Mouse (Mus musculus) forebrain, embryonic 12.5 days (tissue): Measurements from ENCODE around the gene Mlph. TPM values are rescaled to one million over a fixed set of nuclear protein-coding genes. Genes with fewer than 3 reads are reported as not detected.

ENCODE experiments used
- ATAC-seq: fragments of 200-750 bp; cut with Nextera tagmentation; 2 replicates; pipeline ENCODE4 v1.8.0; 2017; ENCODE audit warnings: moderate TSS enrichment; ENCODE audit not compliant: low FRiP score
- H3K27ac ChIP-seq: fragments of 300-500 bp; sonication (generic); 2 replicates; pipeline ENCODE4 v1.5.1; 2016; ENCODE audit warnings: mild to moderate bottlenecking
- H3K27me3 ChIP-seq: fragments of 300-500 bp; sonication (generic); 2 replicates; pipeline ENCODE4 v1.6.1; 2016; ENCODE audit warnings: mild to moderate bottlenecking
- H3K36me3 ChIP-seq: fragments of 300-500 bp; sonication (generic); replicated peaks from 2 replicates; pipeline ENCODE4 v1.6.1; 2016; ENCODE audit warnings: mild to moderate bottlenecking
- H3K4me1 ChIP-seq: fragments of 300-500 bp; sonication (generic); 2 replicates; pipeline ENCODE4 v1.6.1; 2016
- H3K4me2 ChIP-seq: fragments of 300-500 bp; sonication (generic); 2 replicates; pipeline ENCODE4 v1.6.1; 2016; ENCODE audit warnings: mild to moderate bottlenecking, moderate library complexity
- H3K4me3 ChIP-seq: fragments of 300-500 bp; sonication (generic); replicated peaks from 2 replicates; pipeline ENCODE4 v1.5.1; 2016; ENCODE audit warnings: mild to moderate bottlenecking
- H3K9ac ChIP-seq: fragments of 300-500 bp; sonication (generic); 2 replicates; pipeline ENCODE4 v1.6.1; 2016; ENCODE audit warnings: mild to moderate bottlenecking
- H3K9me3 ChIP-seq: fragments of 300-500 bp; sonication (generic); 2 replicates; pipeline ENCODE4 v1.6.1; 2016
- WGBS: fragments of 180-500 bp; shearing (Covaris S2); methylation state at CpG from one replicate; pipeline ENCODE4 v1.1.7; 2016; 5-methylcytosine and 5-hydroxymethylcytosine counted together
- polyA plus RNA-seq: library from polyadenylated mRNA; unstranded; fragments of >200 nt; fragmentation: Nextera tagmentation; extraction: Ambion mirVana; gene quantifications from 2 replicates; pipeline ENCODE4 v1.2.1, GENCODE M21; 2016

The Mlph gene
- 0.14 and 0.21 TPM in 2 replicates for polyA plus RNA-seq

DNA sequence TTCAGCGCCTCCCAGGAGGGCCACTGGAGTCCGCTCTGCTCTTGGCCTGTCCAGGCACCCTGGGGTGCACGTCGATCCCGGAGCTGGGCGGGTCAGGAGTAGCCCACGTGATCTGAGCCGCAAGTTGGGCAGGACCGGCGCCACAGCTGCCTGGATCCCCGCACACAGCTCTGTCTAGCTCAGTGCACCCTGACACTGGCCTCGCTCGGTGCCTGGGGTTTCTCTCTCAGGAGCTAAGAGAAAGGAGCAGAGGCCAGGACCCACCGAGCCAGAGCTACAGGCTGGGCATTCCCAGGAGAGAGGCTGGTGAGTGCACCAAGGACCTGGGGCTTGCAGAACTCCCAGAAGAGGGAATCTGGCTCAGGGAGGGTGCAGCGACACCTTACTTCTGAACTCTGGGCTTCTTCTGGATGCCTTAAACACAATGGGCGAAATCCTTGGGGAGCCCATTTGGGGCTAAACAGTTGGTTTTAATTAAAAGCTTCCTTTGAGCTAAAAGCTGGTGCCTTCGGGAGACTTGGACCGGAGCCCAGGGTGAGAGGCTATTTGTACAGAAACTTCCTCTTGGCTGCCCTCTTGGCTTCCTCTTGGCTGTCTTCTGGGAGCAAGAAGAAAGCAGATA, at the start of gene Mlph:
TSS of gene Mlph (plus strand) at position 138 of the 622 bp plus-strand sequence.
- Histone ChIP-seq H3K4me1 (peaks cover 8% of the 10 kb centered on the region), H3K9me3 (0 out of 2 replicates have a peak, but pooled peaks cover 3% of the 10 kb centered on the region), H3K4me2 (peak within 1 kb of the TSS; percentile 45), H3K9ac (no peak within 1 kb of the TSS), H3K27me3 (peaks cover 12% of the 10 kb centered on the region), H3K36me3 (no peaks in the 10 kb centered on the region), H3K4me3 (peak within 1 kb of the TSS; percentile 21), H3K27ac (no peak within 1 kb of the TSS)
- no peak for ATAC-seq
- WGBS, result 8% methylated on average over 18 of the region's 18 CpGs

DNA sequence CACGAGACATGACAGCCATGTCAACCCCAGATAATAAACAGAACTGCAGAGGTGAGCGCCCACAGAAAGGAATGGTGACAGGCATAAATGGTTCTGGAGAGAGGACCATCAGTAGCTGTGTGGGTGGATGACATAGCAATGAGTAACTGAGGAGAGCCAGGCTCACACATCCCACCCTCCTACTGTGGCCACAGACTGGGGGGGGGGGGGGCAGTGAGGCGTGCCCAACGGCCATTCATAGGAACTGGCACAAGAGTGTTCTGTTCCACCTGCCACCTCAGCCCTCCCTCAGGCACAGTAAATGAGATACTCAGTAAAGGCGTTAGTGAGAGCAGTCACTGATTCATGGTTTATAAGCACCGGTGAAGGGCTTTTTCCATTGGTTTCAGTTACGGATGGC, 48.2 kb upstream of the Mlph start:
- Histone ChIP-seq H3K9ac (no peak overlapping the region), H3K4me2 (no peak overlapping the region), H3K4me3 (no peak overlapping the region), H3K4me1 (no peaks in the 10 kb centered on the region), H3K36me3 (no peaks in the 10 kb centered on the region), H3K27ac (no peak overlapping the region), H3K27me3 (no peaks in the 10 kb centered on the region), H3K9me3 (peaks cover 2% of the 10 kb centered on the region; the same call in 1 of the 2 replicates)
- ATAC-seq, result no peak
- WGBS, result 82% methylated on average over 5 of the region's 7 CpGs

DNA sequence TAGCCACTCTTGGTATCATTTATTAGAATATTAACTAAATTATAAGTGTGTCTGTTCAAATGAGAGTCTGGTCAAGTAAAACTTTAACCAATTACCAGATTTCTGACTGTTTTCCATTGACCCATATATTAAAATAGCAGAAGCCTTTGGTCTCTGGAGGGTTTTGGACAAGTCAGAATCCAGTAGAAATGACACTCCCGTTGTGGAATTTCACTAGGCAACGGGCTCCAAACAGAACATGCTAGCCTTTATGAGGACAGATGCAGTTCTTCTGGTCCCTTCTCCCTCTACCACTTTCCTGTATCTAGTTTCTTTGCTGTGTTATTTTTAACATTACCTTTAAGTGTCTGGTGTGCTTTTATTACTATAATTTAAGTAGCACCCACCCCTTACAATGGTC, 44.3 kb upstream of the Mlph start:
- H3K4me1 ChIP-seq, result no peaks in the 10 kb centered on the region
- no peak overlapping the region for H3K4me3 ChIP-seq
- WGBS, result 89% methylated on average over 2 of the region's 2 CpGs
- no peak overlapping the region for H3K9ac ChIP-seq
- ATAC-seq, result no peak
- no peaks in the 10 kb centered on the region for H3K27me3 ChIP-seq
- no peak overlapping the region for H3K27ac ChIP-seq
- H3K36me3 ChIP-seq, result no peaks in the 10 kb centered on the region
- no peak overlapping the region for H3K4me2 ChIP-seq
- peaks cover 7% of the 10 kb centered on the region; the same call in 1 of the 2 replicates for H3K9me3 ChIP-seq

DNA sequence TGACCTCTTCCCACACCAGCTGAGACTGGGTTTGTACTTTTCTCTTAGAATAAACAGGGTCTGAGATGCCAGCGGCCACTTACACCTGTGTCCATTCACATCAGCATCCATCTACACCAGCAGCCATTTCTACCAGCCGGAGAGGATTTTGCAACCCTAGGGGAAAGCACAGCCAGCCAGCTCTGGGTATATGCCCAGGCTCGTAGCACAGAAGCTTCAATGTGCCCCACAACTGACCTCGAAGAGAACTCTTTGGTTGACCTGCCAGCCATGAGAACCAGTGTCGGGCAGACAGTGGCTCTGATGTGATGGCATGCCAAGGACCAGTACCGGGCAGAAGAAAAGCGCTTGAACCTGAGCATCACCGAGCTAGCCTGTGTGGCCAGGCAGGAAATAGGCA, 39.5 kb upstream of the Mlph start:
- ATAC-seq, result no peak
- no peak overlapping the region for H3K4me3 ChIP-seq
- peaks cover 7% of the 10 kb centered on the region; the same call in 1 of the 2 replicates for H3K9me3 ChIP-seq
- no peaks in the 10 kb centered on the region for H3K4me1 ChIP-seq
- no peak overlapping the region for H3K9ac ChIP-seq
- H3K36me3 ChIP-seq, result no peaks in the 10 kb centered on the region
- 91% methylated on average over 8 of the region's 8 CpGs for WGBS
- no peak overlapping the region for H3K27ac ChIP-seq
- H3K4me2 ChIP-seq, result no peak overlapping the region
- no peaks in the 10 kb centered on the region for H3K27me3 ChIP-seq

DNA sequence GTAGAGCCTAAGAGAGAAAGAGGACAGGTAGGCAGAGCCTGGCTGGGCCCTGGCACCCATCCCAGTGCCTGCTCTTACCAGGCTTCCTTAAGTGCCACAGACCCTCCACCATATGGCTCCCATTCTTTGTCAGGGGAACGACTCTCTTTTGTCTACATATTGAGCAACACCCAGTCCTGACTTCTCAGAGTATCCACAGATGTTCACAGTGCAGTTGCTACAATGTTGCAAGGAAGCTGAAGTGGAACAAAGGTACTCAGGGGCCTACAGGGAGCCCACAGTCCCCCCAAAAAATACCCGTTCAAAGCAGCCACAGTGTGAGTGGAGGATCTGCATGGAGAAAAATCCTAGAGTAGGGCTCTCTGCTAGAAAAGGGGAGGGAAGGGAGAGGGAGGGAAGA, 38.9 kb upstream of the Mlph start:
- no peak for ATAC-seq
- peaks cover 7% of the 10 kb centered on the region; the same call in 1 of the 2 replicates for H3K9me3 ChIP-seq
- no peaks in the 10 kb centered on the region for H3K36me3 ChIP-seq
- no peaks in the 10 kb centered on the region for H3K27me3 ChIP-seq
- WGBS, result 46% methylated on average over 2 of the region's 2 CpGs
- H3K4me3 ChIP-seq, result no peak overlapping the region
- no peak overlapping the region for H3K27ac ChIP-seq
- H3K4me2 ChIP-seq, result no peak overlapping the region
- no peak overlapping the region for H3K9ac ChIP-seq
- no peaks in the 10 kb centered on the region for H3K4me1 ChIP-seq

DNA sequence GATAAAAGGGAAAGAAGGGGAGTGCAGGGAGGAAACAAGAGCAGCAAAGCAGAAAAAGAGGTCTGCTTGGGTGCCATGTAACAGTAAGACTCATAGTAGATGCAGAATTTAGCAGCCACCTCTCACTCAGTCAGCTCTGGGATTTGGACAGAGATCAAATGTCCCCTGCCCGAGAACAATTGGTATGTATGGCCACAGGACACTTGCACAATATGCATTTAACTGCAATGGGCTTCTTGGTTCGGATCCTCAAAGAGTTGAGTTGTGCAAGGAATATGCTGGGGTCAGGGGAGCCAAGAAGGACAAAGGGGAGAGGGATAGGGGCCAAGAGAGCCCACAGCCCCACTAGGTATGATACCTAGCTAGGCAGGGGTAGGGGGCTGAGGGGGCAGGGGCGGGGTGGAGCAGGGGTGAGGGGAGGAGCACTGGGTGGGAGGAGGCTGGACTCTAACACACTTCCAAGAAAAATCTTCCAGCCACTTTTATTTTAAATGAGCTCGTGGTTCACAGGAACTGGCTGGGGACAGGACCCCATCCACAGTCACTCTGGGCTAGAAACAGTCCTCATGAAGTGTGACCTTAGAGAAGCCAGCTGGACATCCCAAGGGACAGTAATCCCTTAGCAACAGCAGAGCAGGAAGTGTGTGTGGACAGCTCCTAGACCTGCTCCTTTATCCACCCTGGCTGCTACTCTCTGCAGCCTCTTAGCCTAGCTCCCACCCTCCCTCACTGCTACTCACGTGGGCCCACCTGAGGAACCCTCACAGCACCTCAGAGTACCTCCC, 38.2 kb upstream of the Mlph start:
- Histone ChIP-seq H3K4me2 (no peak overlapping the region), H3K27me3 (no peaks in the 10 kb centered on the region), H3K9me3 (peaks cover 5% of the 10 kb centered on the region; the same call in 1 of the 2 replicates), H3K27ac (no peak overlapping the region), H3K9ac (no peak overlapping the region), H3K36me3 (no peaks in the 10 kb centered on the region), H3K4me1 (no peaks in the 10 kb centered on the region), H3K4me3 (no peak overlapping the region)
- no peak for ATAC-seq
- 68% methylated on average over 5 of the region's 5 CpGs for WGBS

DNA sequence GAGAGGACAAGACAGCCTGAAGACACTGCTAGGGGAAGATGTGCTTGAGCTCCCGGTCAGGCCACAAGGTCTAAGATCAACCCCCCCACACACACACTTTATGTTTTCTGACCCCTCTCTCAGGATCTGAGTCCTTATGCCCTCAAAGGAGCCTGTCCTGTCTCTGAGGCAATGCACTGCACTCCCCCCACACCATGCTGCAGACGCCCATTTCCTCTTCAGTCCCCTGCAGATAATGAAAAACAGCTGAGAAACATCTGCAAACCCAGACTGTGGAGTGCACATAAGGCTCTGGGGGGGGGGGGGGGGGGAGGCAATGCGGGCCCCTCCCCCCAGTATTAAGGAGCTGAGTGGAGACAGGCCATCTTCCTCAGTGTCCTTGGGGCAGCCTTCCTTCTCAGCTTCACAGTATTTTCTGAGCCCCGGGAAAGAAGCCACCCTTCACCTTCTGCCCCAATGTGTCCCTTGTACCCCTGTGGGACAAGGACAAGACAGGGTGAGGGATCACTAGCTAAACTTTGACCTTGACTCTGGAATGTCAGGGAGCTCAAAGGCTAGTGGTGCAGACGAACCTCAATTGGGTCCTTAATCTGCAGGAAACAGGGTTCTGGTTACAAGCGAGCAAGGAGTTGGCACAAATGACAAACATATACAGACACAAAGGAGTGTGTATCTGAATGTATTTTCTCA, 29.0 kb upstream of the Mlph start:
- 70% methylated on average over 5 of the region's 6 CpGs for WGBS
- H3K9ac ChIP-seq, result no peak overlapping the region
- H3K4me1 ChIP-seq, result no peaks in the 10 kb centered on the region
- no peaks in the 10 kb centered on the region for H3K27me3 ChIP-seq
- H3K27ac ChIP-seq, result no peak overlapping the region
- H3K9me3 ChIP-seq, result no peaks in the 10 kb centered on the region
- H3K36me3 ChIP-seq, result no peaks in the 10 kb centered on the region
- no peak overlapping the region for H3K4me2 ChIP-seq
- H3K4me3 ChIP-seq, result no peak overlapping the region
- no peak for ATAC-seq

DNA sequence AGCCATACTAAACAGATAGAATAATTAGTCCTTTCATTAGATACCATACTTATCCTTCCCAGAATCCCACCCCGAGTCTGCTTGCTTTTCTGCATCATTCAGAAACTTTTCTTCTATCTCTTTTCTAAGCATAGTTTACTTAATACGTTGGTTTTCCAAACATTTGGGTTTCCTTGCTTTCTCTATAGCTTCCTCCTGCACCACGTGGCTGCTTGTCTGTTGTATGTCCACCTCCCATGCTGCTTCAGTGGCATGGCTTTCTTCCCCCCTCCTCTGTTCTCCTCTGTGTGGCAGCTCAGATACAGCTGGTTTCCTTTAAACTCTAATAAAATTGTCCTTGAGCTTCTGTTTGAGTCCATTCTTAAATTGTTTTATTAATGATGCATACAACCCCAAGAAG, 20.4 kb upstream of the Mlph start:
- H3K27me3 ChIP-seq, result no peaks in the 10 kb centered on the region

DNA sequence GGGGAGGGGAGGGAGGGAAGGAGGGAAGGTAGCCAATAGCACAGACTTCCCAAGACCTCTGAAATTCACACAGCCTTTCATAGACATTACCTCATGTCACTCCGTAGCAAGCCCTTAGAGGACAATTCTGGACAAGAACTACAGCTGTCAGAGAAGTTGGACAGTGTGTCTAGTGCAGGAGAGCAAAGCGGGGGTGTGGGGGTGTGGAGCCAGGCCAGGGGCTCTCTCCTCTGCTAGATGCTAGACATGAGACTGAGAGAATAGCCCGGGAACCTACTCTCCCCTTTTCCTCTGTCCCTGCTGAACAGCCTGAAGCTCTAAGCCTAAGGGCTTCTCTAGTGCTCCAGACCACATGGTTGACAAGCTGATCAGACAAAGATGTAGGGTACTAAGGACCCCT, 19.9 kb upstream of the Mlph start:
- WGBS, result 82% methylated on average over 3 of the region's 3 CpGs
- no peak for ATAC-seq
- H3K9ac ChIP-seq, result no peak overlapping the region

More for the DNA sequence above, 20.4 kb upstream of the Mlph start:
- Histone ChIP-seq H3K36me3 (no peaks in the 10 kb centered on the region), H3K9me3 (peaks cover 5% of the 10 kb centered on the region; the same call in 1 of the 2 replicates), H3K4me1 (no peaks in the 10 kb centered on the region), H3K4me2 (no peak overlapping the region), H3K4me3 (no peak overlapping the region), H3K9ac (no peak overlapping the region), H3K27ac (no peak overlapping the region)
- no peak for ATAC-seq
- WGBS, result 75% methylated on average over 3 of the region's 3 CpGs

DNA sequence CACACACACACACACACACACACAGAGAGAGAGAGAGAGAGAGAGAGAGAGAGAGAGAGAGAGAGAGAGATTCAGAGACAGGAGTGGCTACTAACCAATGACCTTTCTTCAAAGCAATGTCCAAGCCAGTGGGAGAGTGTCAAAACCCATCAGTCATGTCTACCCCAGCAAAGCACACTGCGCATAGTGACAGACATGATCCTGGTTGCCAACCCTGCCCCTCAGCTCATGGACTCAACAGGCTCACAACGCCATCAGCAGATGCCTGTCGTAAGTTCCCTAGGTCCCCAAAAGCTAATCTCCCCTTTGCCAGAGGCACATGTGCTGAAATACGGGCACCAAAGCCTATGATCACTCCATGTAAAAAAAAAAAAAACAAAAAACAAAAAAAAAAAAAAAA, 18.6 kb upstream of the Mlph start:
- no peak overlapping the region for H3K27ac ChIP-seq

More for the DNA sequence above, 19.9 kb upstream of the Mlph start:
- Histone ChIP-seq H3K4me3 (no peak overlapping the region), H3K36me3 (no peaks in the 10 kb centered on the region), H3K4me2 (no peak overlapping the region), H3K9me3 (peaks cover 5% of the 10 kb centered on the region; the same call in 1 of the 2 replicates), H3K27me3 (no peaks in the 10 kb centered on the region), H3K27ac (no peak overlapping the region), H3K4me1 (no peaks in the 10 kb centered on the region)

DNA sequence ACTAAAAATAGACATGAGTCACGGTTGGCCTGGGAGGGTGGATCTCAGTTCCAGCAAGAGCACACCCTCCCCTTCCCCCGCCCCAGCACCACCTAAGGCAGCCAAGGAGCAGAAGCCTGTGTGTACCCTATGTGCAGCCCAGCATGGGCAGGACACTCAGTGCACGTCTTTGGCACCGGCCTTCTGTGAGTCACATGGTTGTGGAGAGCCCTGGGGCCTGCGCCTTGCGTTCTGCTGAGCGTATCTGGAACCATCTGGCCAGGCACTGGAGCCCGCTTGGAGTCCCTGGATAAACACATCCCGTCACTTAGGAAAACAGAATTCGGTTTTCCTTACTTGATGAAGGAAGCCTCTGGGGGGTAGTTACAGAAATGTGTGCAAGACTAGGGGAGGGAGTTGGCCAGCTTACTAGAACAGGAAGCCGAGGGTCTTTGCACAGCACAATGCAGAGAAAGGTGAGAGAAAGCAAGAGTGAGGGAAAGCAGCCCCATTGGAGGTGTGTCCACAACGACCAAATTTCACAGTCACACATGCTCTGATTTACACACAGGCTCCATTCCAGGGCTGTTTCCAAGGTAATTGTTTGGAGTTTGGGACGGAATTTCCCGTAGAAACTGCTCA, 18.0 kb upstream of the Mlph start:
- Histone ChIP-seq H3K9me3 (no peaks in the 10 kb centered on the region), H3K27me3 (no peaks in the 10 kb centered on the region), H3K4me3 (no peak overlapping the region), H3K4me1 (0 out of 2 replicates have a peak, but pooled peaks cover 2% of the 10 kb centered on the region), H3K27ac (no peak overlapping the region), H3K36me3 (no peaks in the 10 kb centered on the region), H3K4me2 (no peak overlapping the region), H3K9ac (no peak overlapping the region)
- ATAC-seq, result no peak
- WGBS, result 78% methylated on average over 14 of the region's 14 CpGs

More for the DNA sequence above, 18.6 kb upstream of the Mlph start:
- ATAC-seq, result no peak
- Histone ChIP-seq H3K27me3 (no peaks in the 10 kb centered on the region), H3K9ac (no peak overlapping the region), H3K9me3 (peaks cover 4% of the 10 kb centered on the region; the same call in 1 of the 2 replicates), H3K4me3 (no peak overlapping the region), H3K4me2 (no peak overlapping the region), H3K4me1 (0 out of 2 replicates have a peak, but pooled peaks cover 2% of the 10 kb centered on the region), H3K36me3 (no peaks in the 10 kb centered on the region)
- 84% methylated on average over 4 of the region's 4 CpGs for WGBS

DNA sequence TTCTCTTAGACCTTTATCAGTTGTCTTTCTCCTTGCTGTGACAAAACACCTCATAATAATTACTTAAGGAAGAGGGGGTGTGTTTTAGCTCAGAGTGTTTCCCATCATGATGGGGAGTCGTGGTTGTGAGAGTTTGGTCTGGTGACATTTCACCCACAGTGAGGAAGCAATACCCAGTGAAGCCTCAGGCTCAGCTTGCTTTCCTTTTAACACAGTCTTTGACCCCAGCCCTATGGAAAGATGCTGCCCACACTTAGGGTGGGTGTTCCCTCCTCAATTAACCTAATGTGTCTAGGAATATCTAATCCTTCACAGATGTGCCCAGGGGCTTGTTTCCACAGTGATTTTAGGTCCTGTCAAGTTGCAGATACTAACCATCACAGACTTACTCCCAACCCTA, 16.9 kb upstream of the Mlph start:
- no peak overlapping the region for H3K4me2 ChIP-seq
- H3K27ac ChIP-seq, result no peak overlapping the region
- H3K36me3 ChIP-seq, result no peaks in the 10 kb centered on the region
- no peaks in the 10 kb centered on the region for H3K27me3 ChIP-seq
- WGBS, result 62% methylated on average over 1 of the region's 1 CpGs
- no peak for ATAC-seq
- H3K4me3 ChIP-seq, result no peak overlapping the region
- H3K4me1 ChIP-seq, result 0 out of 2 replicates have a peak, but pooled peaks cover 2% of the 10 kb centered on the region
- no peaks in the 10 kb centered on the region for H3K9me3 ChIP-seq
- H3K9ac ChIP-seq, result no peak overlapping the region
